Mouse (Mus musculus): ENCODE data around the gene Ctrl.
"Not testable (repeated sequence)": the region's sequence is repeated elsewhere in the genome, so short reads cannot be mapped to it uniquely, and the experiment has no call there.

Ctrl gene

DNA sequence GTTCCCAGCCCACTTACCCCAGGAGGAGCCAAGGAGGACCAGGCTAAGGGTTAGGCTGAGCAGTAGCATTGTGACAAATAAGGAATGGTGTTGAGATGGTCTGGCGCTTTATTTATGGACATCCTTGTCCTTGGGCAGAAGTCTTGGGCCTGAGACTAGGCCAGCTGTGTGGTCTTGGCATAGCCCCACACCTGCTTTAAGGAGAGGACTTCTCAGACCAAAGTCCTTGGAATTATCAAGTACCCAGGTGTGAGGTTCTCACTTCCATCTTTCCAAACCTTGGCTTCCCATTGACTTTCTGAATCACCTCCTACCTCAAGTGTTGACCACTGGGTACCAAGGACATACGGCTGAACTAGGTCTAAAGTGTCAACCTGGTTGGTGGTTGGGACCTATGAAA lies at the start of gene Ctrl:
TSS of gene Ctrl (minus strand) at position 101 of the 400 bp plus-strand sequence.
- no peak for DNase-seq (ENCODE audit: low read depth, low spot score)

DNA sequence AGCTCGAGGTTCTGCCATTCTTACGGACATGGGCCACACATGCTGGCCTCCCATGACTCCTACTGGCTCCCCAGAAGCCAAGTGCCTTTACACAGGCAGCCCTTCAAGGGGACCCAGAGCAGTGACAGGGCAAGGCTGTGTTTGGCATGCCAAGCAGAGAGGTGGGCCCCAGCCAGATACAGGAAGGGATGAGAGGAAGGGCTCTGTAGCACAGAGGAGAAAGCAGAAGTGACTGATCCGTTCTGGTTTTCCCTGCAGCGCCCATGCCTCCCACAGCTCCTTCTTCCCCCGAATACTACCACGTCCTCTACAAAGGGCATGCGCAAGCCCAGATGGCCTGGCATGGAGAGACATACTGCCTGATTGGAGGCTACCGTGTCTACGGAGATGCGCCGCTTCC lies 49.7 kb upstream of the Ctrl start:
- DNase-seq (ENCODE audit: low read depth, low spot score) = not testable (repeated sequence)

DNA sequence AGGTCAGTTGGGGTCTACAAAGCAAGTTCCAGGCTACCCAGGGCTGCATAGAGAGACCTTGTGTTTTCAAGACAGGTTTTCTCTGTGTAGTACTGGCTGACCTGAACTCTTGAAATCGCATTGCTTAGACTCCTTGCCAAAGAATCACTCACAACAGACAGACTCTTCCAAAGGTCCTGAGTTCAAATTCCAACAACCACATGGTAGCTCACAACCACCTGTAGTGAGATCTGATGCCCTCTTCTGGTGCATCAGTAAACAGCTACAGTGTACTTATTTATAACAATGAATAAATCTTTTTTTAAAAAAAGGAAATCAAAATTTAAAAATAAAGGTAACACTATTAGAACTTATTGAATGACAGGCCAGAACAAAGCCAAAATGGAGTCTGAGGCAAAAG lies 47.5 kb upstream of the Ctrl start:
- no peak for DNase-seq (ENCODE audit: low read depth, low spot score)

DNA sequence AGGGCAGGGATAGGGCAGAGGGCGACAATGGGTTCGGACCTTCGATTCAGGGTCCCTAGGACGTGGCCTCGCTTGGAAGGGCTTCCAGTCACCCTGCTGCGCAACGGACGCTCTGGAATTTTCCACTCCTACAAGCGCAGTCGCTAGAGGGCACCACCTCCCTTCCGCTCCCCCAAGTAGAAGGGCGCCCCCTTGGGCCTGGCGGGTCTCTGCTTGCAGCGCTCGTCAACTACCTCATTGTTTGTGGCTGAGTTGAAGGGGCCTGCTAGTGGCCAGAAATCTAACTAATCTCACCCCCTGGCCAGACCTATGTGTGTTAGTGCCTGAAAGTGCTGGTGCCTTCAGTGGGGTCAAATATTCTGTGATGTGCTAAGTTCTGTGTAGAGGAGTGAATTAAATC lies 45.7 kb upstream of the Ctrl start, which contains the start of gene Dpep3:
TSS of gene Dpep3 (minus strand) at position 105 of the 400 bp plus-strand sequence.
- no peak for DNase-seq (ENCODE audit: low read depth, low spot score)

DNA sequence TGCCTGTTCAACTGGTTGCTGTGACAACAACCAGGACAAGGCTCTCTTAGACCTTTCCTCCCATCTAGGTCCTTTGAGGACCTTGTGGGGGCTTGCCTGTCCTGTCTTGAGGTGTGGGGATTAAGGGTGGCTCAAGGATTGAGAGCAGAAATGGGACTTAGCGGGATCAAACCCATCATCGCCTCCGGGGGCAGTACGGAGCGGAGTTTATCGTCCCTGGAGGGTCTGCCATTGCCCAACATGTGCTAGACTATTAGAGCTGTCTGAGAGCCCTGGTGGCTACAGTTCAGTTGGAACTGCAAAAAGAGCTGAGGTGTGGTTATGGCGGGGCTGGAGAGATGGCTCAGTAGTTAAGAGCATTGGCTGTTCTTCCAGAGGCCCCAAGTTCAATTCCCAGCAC lies 41.7 kb upstream of the Ctrl start:
- DNase-seq (ENCODE audit: low read depth, low spot score) = peak; percentile 50

DNA sequence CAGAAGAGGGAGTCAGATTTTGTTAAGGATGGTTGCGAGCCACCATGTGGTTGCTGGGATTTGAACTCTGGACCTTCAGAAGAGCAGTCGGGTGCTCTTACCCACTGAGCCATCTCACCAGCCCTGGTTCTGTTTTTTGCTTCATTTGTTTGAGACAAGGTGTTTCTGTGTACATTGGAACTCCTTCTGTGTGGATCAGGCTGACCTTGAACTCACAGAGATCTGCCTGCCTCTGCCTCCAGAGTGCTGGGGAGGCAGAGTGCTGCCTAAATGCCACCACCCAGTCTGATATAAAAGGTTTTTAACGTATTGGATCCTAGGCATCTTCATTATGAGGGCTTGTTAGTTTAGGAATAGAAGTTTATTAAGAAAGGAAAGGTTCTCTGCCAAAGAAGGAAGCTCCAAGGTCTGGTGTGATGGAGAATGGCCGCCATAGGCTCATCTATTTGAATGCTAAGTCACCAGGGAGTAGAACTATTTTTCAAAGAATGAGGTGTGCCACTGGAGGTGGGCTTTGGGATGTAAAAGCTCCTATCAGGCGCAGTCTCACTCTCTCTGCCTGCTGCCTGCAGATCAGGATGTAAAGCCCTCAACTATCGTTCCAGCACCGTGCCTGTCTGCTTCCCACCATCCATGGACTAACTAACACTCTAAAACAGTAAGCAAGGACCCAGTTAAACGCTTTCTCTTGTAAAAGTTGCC lies 37.5 kb upstream of the Ctrl start:
- DNase-seq (ENCODE audit: low read depth, low spot score) = no peak

DNA sequence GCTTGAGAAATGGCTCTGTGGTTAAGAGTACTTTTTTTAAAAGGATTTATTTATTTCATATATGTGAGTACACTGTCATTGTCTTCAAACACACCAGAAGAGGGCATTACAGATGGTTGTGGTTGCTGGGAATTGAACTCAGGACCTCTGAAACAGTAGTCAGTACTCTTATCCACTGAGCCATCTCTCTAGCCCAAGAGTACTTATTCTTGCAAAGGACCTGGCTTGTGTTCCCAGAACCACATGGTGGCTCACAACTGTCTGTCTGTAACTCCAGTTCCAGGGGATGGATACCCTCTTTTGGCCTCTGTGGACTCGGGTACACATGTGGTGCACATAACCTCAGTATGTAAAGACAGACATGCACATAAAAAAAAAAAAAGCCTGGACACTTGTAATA lies 35.7 kb upstream of the Ctrl start:
- DNase-seq (ENCODE audit: low read depth, low spot score) = no peak

DNA sequence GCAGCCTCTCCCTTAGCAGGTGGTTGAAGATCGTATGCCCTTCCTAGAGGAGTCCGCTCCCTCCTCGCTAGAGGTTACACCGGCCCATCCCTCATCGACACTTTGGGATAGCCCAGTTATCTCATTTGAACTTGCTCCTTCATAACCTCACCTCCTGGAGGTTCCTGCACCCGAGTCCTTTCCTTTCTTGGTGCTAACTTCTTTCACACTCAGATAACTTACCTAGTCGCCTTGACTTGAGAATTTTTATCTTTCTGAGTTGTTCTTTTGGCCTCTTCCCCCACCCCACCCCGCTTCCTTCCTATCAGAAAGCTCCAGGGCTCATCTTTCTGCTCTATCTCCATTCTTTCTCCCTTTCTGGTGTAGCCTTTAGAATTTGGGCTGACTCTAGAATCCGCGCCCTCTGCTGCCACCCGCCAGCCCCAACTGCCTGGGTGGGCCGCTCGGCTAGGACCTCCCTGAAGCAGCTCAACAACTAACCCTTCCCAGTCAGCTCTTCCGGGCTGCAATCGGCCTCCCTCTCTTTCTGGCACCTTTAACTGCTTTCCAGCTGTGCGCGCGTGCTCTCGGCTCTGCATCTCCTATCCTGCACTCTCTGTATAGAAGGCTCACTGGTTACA lies 33.1 kb upstream of the Ctrl start:
- no peak for DNase-seq (ENCODE audit: low read depth, low spot score)

DNA sequence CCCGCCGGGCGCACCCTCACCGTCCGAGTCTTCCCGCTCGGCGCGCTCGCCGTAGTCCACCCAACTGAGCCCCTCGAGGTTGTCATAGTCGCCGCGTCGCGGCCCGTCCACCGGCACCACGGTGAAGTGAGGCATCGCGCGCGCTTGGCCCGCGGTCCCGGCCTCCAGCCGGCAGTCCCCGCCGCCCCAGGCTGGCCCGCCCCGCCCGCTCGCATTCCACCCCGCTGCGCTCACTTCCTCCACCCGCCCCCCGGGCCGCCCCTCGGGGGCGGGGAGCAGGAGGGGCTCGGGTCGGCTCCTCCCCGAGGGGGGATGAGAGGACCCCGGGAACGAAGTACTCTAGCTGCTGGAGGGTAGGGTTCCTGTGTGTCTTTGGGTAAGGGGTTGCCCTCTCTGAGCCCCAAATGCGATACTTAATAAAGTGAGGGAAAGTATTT lies 32.3 kb upstream of the Ctrl start, which contains the start of gene Slc12a4:
TSS of gene Slc12a4 (minus strand) at position 193 of the 437 bp plus-strand sequence.
- peak; percentile 48 for DNase-seq (ENCODE audit: low read depth, low spot score)

DNA sequence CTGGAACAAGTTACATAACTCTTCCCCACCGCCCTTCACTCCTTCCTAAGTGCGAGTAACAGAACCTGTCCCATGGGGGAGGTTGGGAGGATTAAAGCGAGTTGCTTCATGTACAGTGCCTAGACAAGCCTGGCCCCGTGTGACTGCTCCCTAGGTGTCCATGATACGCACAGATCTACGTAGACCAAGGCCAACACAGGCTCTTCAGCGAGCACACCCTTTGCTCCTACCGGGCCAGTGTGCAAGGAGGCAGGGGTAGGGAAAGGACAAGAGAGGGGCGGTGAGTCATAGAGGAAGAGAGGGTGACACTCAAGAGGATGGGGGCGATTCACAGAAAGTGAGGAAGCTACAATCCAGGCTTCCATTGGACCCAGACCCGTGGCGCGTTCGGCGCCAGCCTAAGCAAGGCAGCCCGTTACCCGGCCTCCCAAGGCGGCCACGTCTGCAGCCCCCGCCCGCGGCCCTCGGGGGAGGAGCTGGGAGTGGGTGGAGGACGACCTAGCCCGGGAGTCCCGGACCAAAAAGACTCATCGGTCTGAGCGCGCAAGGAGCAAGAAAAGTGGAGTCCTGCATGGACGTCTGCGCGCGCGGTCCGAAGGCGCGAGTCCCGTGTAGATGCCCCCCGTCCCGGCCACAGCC lies 31.7 kb upstream of the Ctrl start:
- no peak for DNase-seq (ENCODE audit: low read depth, low spot score)

DNA sequence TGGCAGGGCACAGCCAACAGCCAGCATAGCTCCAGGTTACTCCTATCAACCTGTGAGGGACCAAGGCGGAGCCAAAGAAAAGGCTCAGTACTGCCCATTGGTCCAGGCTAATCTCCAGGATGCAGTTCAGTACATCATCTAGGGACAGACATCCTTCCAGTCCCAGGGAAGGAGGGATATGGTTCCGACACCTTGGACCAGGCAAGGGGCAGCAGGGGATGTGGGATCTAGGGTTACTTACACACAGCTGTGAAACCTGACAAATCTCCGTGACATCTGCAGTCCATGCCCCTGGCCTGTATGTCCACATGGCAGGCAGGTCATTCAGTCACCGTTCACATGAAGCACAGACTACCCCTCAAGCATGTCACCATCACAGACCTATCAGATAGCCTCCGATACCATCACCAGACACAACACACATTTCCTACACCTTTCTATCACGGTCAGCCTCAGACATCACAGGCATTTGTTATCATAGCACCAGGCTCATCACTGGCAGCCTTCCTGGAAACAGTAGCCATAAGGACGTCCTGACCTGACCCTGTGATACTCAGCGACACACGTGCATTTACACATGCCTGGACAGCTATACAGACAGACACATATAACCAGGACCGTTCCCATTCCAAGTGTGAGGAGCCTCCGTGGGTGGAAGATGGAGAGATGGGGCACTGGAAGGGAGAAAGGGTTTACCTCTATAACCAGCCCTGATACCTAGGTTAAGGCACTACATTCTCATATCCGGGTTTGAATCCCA lies 31.0 kb upstream of the Ctrl start:
- DNase-seq (ENCODE audit: low read depth, low spot score) = no peak

DNA sequence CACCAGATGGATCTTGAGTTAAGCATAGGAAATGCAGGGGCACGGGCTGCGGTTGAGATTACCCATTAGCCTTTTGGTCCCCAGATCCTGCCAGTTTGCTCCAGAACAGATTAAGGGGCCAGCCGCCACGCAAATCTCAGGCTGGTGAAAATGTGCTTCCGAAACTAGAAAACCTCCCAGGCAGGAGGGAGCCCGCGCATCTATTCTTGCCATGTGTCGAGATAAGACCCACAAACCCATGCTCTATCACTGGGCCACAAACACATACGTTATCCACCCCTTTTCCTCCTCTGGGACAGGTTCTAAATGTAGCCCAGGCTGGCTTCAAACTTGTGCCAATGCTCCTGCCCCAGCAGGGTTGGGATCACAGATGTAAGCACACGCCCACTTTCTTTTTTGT lies 27.9 kb upstream of the Ctrl start:
- DNase-seq (ENCODE audit: low read depth, low spot score) = no peak

DNA sequence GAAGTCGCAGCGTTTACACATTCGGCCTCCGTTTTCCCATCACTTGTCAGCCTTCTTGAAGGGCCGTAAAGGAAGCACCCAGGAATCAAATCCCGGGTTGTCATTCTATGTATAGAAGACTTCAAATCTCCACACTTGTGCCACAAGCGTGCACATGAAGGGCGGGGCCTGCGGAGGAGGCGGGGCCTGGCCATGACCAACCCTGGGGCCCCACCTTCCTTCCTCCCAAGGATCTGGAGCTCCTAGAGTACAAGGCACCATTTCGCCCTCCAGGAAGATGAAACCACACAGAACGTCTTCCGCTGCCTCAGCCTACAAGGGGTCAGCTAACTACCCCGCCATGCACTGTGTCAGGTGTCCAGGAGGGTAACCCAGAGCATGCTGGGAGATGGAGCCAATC lies 27.4 kb upstream of the Ctrl start:
- no peak for DNase-seq (ENCODE audit: low read depth, low spot score)

DNA sequence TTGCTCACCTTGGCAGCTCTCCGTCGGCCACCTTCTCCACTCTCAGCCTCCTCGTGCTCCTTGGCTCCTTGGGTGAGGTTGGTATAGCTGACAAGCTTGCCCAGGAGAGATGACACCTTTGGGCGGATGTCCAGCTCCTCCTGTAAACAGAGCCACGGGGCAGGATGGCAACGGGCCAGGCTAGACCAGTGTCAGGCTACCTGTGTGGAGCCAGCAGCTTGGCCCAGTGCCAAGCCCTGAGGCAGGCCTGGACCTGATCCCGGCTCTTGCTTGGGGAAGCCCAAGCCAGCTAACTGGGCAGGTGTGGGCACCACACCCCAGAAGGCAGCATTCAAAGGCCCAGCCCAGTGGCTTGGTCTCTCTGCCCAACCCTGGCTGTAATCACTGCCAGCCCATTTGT lies 25.7 kb upstream of the Ctrl start:
- no peak for DNase-seq (ENCODE audit: low read depth, low spot score)

DNA sequence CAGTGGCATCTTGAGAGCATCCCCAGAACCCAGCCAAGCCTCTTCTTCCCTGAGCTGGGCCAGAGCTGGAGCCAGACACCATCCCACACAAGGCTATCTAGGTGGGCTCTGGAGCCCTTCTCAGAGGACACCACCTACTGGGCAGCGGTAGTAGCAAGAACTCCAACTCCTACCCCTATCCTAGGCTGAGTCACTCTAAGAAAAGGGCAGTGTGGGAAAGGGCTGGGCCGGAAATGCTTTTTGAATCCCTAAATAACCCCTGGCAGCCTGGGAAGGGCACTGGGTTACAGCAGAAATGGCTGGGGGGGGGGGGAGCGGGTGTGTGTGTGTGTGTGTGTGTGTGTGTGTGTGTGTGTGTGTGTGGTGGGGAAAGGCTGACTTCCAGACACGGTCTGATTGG lies 24.2 kb upstream of the Ctrl start:
- no peak for DNase-seq (ENCODE audit: low read depth, low spot score)

DNA sequence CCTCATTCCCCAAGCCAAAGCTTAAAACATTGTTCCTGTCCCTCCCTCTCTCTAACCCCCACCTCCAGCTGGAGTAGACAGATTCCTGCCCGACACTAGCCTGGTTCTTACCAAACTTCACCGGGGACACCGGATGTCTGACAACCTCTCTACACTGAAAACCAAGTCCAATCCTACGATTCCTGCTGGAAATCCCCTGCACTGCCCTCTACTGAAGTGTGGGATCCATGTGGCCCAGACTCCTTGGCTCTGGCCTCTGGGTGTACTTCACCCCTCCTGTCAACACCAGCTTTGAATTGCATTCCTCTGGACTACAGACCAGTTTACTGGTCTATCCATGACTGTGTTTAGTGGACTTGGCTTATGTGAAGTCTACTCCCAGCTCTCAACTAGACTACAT lies 22.9 kb upstream of the Ctrl start:
- no peak for DNase-seq (ENCODE audit: low read depth, low spot score)

DNA sequence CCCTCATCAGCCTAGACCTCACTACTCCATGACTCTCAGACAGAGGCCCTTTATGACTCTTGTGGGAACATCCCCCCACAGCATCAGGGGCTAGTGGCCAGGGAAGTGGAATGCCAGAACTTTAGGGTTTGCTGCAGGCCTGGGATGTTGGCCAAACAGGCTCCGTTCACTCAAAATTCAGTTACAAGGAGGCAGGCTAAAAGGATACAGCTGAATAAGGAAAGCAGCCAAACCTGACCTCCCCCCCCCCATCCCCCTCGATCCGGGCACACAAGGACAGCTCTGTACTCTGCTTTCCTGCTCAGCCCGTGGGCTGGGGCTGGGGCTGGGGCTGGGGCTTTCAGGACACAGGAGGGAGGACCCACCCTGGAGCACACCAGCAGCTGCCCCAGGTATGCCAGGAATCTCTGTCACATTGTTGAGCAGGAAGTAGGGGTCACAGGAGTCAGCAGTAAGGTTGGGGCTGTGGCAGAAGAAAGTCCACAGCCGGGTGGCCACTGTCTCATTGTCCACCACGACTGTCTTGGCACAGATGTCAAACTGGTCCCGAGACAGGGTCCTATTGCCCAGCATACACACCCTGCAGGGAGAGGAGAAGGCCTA lies 17.5 kb upstream of the Ctrl start:
- DNase-seq (ENCODE audit: low read depth, low spot score) = no peak

DNA sequence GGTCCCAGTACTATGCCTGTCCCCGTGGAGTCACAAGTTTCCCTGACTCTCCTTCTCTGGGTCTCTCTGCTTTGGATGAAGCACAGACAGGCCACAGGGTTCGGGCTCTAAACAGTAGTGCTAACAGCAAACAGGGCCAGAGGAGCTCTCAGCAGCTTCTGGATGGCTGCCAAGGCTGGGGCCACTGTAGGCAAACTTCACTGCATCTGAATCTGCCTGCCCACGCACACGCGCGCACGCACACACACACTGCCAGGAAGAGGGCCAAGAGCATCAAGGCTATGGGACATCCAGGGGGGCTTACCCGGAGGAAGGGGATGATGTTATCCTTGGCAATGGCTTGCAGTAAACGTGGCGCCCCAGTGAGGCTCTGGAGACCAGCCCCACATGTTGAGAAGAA lies 15.7 kb upstream of the Ctrl start:
- no peak for DNase-seq (ENCODE audit: low read depth, low spot score)

DNA sequence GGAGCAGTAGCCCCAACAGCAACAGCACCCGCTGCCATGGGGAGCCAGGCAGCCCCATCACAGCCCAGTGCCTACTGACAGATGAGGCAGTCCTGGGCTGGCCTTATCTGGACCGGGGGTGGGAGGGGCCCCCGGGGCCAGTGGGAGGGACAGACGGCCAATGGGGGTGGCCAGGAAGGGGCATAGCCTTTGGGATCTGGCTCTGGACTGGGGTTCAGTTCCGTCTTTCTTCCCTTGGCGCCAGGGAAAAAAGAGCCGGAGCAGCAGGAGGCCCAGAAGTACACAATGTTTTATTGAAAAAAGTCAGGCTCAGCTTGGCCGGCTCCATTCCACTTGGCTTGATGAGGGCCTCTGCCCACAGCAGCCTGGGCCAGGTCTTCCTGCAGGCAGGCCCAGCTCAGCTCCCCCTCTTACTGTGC lies 9.7 kb upstream of the Ctrl start, which contains the start of gene Lcat:
TSS of gene Lcat (minus strand) at position 62 of the 419 bp plus-strand sequence.
- DNase-seq (ENCODE audit: low read depth, low spot score) = no peak

DNA sequence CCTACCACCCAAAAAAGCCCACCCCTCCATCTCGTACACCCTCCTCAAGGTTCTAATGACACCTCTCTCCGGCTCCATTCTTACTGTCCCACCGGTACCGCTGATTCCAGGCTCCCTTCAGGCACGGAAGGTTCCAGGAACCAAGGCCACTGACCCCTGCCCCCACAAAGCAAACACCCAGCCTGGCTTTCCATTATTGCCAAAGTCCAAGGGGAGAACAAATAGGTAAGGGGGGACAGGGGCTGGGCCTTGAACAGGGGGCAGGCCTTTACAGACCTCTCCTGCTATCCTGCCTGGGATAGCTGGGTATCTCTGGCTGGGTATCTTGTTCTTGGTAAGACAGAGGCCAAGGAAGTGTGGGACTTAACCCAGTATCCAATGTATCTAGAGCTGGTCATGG lies 8.9 kb upstream of the Ctrl start:
- DNase-seq (ENCODE audit: low read depth, low spot score) = no peak

DNA sequence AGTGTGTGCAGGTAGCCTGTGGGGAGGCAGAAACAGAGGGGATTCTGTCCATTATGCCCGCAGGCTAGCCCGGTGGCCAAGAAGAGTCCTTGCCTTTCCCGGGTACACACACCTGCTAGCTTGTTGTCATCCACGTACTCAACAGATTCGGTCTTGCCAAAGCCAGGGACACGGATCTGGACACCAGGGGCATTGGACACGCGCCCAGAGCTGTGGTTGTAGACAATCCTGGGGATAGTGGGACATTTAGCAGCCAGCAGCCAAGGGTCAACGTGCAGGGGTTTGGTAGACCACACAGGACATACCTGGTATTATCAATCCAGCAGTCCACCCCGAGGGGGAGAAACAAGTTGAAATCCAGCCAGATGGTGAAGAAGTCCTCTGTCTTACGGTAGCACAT lies 8.4 kb upstream of the Ctrl start:
- DNase-seq (ENCODE audit: low read depth, low spot score) = no peak

DNA sequence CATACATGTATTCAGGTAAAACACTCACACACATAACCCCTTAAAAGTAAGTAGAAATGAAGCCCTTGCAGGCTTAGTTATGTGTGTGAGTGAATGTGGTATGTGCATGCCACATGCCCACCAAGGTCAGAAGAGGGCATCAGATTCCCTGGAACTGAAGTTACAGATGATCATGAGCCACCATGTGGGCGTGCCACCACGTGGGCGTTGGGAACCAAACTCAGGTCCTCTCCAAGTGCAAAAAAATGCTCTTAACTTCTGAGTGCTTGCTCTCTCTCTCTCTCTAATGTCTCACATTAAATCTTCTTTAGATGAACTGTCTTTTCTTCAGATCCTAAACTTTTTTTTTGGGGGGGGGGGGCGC lies 4.6 kb upstream of the Ctrl start, which contains the start of gene Psmb10:
TSS of gene Psmb10 (minus strand) at position 139 of the 364 bp plus-strand sequence.
- no peak for DNase-seq (ENCODE audit: low read depth, low spot score)

All from WW6 (cell line).